Mouse (Mus musculus) cerebellum, adult 2 months (tissue): ENCODE measurements around the gene Hoxd13. TPM values are rescaled to one million over a fixed set of nuclear protein-coding genes. Genes with fewer than 3 reads are reported as not detected.
A peak's percentile ranks its signal among the peaks of the same experiment; 100 is the strongest.

Experiments
- DNase-seq, 2 experiments: peaks; one replicate each; pipeline ENCODE4 v3.0.0; 2021
- H3K27ac ChIP-seq: fragments of 200-500 bp; 2 replicates; pipeline ENCODE4 v1.5.1; 2012; ENCODE audit warnings: low read length, control low read depth, inconsistent platforms; ENCODE audit not compliant: insufficient read depth
- H3K27me3 ChIP-seq: fragments of 200-500 bp; 2 replicates; pipeline ENCODE4 v1.6.1; 2012; ENCODE audit warnings: inconsistent platforms, mild to moderate bottlenecking, low read length, moderate library complexity; ENCODE audit not compliant: control insufficient read depth, insufficient read depth
- H3K4me1 ChIP-seq: fragments of 200-500 bp; 2 replicates; pipeline ENCODE4 v1.6.1; 2011; ENCODE audit warnings: low read length; ENCODE audit not compliant: control insufficient read depth, insufficient read depth
- H3K4me3 ChIP-seq: fragments of 200-500 bp; replicated peaks from 2 replicates; pipeline ENCODE3; 2011; ENCODE audit warnings: mild to moderate bottlenecking, low read depth, low read length, control low read depth; ENCODE audit not compliant: insufficient read depth
- CTCF ChIP-seq: fragments of 200-500 bp; IDR thresholded peaks from 2 replicates; pipeline ENCODE4 v1.5.1; 2011; ENCODE audit warnings: low read depth, mild to moderate bottlenecking, control low read depth, low read length, moderate library complexity, borderline replicate concordance; ENCODE audit not compliant: insufficient read depth
- POLR2A ChIP-seq: fragments of 200-500 bp; IDR thresholded peaks from 2 replicates; pipeline ENCODE4 v1.6.1; 2011; ENCODE audit warnings: low read length, control low read depth, borderline replicate concordance; ENCODE audit not compliant: insufficient read depth
- WGBS: fragments of 180-500 bp; shearing (Covaris S2); methylation state at CpG from one replicate; pipeline ENCODE4 v1.1.7; 2018; 5-methylcytosine and 5-hydroxymethylcytosine counted together
- polyA plus RNA-seq: library from polyadenylated mRNA; depleted of rRNA; stranded (reverse); fragments of >200 nt; gene quantifications from 2 replicates; pipeline ENCODE4 v1.2.3, GENCODE M21; 2012

Hoxd13 gene
- polyA plus RNA-seq, 1 experiment, result 0.10 TPM

DNA sequence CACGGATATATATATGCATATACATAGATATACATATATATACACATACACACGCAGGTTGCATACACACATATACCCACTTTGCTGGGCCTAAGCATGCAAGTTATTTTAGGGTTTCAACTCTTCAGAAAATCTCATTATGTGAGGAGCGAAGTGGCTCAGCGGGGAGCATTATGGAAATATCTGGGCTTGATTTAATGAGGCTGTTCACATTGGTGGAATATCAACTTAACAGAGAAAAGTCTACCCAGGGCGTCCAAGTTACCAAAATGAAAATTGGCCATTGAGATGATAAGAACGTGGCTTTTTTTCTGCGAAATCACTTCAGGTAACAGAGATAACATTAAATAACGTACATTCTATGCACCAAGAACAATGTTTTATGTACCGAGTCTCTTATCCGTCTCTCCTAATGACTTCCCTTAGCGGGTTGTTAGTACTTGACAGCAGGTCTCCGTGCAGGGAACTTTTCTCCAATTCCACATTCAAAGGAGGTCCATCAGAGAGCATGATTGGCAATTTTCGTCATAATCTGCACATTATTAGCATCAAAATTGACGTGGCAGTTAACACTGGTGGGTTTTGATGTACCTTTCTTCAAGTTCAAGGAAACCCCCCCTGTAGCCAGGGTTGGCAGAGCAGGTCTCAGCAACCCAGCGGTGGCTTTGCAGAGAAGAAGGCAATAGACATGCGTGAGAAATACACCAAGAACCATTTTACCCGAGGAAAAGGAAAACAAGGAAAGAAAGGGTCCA lies 14.2 kb upstream of the Hoxd13 start:
- TF ChIP-seq POLR2A (no peak), CTCF (no peak)
- Histone ChIP-seq H3K27ac (no peak overlapping the region), H3K4me1 (no peaks in the 10 kb centered on the region), H3K4me3 (no peak overlapping the region), H3K27me3 (peaks cover 29% of the 10 kb centered on the region; the same call in 1 of the 2 replicates)
- DNase-seq, result no peak
- WGBS, result 14% methylated on average over 17 of the region's 17 CpGs

GRCm38 (mm10) chr2:74654743-74655419 lies 13.2 kb upstream of the Hoxd13 start:
- TF ChIP-seq POLR2A, result no peak
- no peak for TF ChIP-seq CTCF
- Histone ChIP-seq H3K27ac (no peak overlapping the region), H3K27me3 (peaks cover 32% of the 10 kb centered on the region; the same call in 1 of the 2 replicates), H3K4me3 (no peak overlapping the region), H3K4me1 (no peaks in the 10 kb centered on the region)
- DNase-seq, result no peak
- 7% methylated on average over 20 of the region's 20 CpGs for WGBS

- no peak for TF ChIP-seq POLR2A
- TF ChIP-seq CTCF, result no peak
- no peaks in the 10 kb centered on the region for H3K4me1 ChIP-seq
- no peak overlapping the region for H3K27ac ChIP-seq
- no peak for DNase-seq
- WGBS, result 3% methylated on average over 43 of the region's 47 CpGs
- H3K27me3 ChIP-seq, result peaks cover 32% of the 10 kb centered on the region; the same call in 1 of the 2 replicates
- no peak overlapping the region for H3K4me3 ChIP-seq
These were observed 12.7 kb upstream of the Hoxd13 start for GRCm38 (mm10) chr2:74655420-74655781.

DNA sequence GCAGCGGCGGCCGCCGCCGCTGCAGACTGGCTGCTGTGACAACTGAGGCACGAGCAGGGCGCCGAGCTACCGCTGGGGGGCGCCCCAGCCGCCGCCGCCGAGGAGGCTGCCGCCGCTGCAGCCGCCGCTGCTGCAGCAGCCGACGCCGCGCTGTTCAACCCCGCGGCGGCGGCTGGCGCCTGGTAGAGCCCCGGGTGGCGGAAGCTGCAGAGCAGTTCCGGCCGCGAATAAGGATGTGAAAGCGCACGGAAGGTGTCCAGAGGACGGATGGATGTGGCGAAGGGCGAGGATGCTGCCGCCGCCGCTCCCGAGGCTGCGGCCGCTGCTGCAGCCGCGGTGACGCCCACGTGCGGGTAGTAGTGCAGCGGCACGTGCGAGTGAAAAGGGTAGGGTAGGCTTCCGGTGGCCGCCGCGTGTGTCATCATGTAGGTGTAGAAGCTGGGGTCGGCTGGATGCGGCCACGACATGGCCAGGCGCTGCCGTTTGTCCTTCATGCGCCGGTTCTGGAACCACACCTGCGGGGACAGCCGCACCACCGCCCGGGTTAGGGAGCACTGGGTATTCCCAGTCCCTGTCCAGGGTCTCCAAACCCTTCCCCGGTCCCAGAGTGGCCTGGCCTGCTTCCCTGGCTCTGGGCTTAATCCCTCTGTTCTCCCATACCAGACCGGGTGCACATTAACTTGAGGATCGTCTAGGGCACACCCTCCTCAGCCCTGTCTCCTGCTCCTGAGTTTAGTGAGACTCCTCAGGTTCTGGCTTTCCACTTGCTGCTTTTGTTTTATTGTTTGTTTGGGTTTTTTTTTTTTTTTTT lies 12.1 kb upstream of the Hoxd13 start:
- no peak for DNase-seq
- Histone ChIP-seq H3K27me3 (peaks cover 33% of the 10 kb centered on the region; the same call in 1 of the 2 replicates), H3K4me1 (no peaks in the 10 kb centered on the region), H3K27ac (no peak overlapping the region), H3K4me3 (no peak overlapping the region)
- 2% methylated on average over 65 of the region's 69 CpGs for WGBS
- TF ChIP-seq CTCF, result no peak
- no peak for TF ChIP-seq POLR2A

DNA sequence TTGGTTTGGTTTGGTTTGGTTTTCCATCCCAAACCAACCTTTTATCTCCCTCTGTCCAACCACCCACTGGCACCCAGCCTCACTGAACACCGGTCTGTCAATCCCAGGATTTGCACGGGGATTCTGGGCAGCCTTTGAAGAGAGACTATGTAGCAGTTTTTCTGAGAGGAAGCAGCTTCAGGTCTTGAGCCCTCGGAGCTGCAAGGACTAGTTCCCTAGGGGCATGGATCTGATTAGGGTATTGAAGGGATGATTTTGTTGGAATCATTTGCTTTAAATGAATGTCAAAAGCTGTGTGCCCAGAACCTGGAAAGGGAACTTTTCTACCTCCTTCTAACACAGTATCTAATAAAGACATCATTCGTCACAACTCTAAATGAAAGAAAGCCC lies 11.5 kb upstream of the Hoxd13 start:
- Histone ChIP-seq H3K4me3 (no peak overlapping the region), H3K4me1 (no peaks in the 10 kb centered on the region), H3K27me3 (peaks cover 33% of the 10 kb centered on the region; the same call in 1 of the 2 replicates), H3K27ac (no peak overlapping the region)
- no peak for DNase-seq
- 4% methylated on average over 4 of the region's 4 CpGs for WGBS
- TF ChIP-seq CTCF, result no peak
- no peak for TF ChIP-seq POLR2A

GRCm38 (mm10) chr2:74657251-74658023 lies 10.7 kb upstream of the Hoxd13 start:
- Histone ChIP-seq H3K27me3 (peaks cover 33% of the 10 kb centered on the region; the same call in 1 of the 2 replicates), H3K4me3 (no peak overlapping the region), H3K27ac (no peak overlapping the region), H3K4me1 (no peaks in the 10 kb centered on the region)
- peak in 1 of 2 experiments; percentile 30 for DNase-seq
- TF ChIP-seq CTCF (no peak), POLR2A (no peak)
- WGBS, result 4% methylated on average over 62 of the region's 62 CpGs

DNA sequence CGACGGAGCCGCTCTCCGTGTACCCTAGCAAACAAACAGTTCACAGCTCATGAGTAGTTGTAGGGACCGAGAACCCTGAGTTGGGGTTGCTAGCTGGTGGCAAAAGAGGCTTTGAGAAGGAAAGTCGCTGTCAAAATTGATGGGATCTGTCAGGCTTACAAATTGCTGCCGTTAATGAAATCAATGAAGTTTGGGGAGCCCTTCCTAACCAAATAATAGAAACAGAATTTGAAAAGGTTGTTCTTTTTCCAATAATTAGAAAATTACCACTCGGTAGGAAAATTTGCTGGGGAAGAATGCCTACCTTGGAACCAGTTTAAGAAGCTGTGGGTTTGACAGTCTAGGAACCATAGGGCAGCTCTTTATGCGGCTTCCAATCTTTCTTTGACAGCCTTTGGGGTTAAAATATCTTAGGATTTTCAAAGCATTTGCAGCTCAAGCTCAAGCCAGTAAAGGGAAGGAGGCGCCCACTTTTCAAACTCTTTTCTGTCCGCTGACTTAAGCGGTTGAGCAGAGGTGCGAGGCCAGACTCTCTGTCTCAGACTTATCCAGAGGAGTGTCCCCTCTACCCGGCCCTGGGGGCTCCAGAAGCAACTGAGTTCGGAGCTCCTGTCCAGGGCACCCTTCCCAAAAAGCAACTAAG lies 10.0 kb upstream of the Hoxd13 start:
- 4% methylated on average over 15 of the region's 15 CpGs for WGBS
- no peaks in the 10 kb centered on the region for H3K4me1 ChIP-seq

More for the DNA sequence above, 10.0 kb upstream of the Hoxd13 start:
- Histone ChIP-seq H3K27ac (no peak overlapping the region), H3K27me3 (peaks cover 33% of the 10 kb centered on the region; the same call in 1 of the 2 replicates), H3K4me3 (no peak overlapping the region)
- TF ChIP-seq POLR2A (no peak), CTCF (no peak)
- no peak for DNase-seq
